Mouse (Mus musculus) thymus, adult 2 months (tissue): ENCODE measurements around the gene Usp20. TPM values are rescaled to one million over a fixed set of nuclear protein-coding genes. Genes with fewer than 3 reads are reported as not detected.

Experiments used
- DNase-seq: peaks from one replicate; pipeline ENCODE4 v3.0.0; 2021
- H3K27ac ChIP-seq: fragments of 200-500 bp; 2 replicates; pipeline ENCODE4 v1.5.1; 2012; ENCODE audit warnings: low read length, control low read depth; ENCODE audit not compliant: control insufficient read depth, insufficient read depth
- H3K27me3 ChIP-seq: fragments of 200-500 bp; 2 replicates; pipeline ENCODE4 v1.6.1; 2012; ENCODE audit warnings: mild to moderate bottlenecking, low read length, moderate library complexity, mixed read lengths; ENCODE audit not compliant: control insufficient read depth, insufficient read depth
- H3K36me3 ChIP-seq: fragments of 200-500 bp; 2 replicates; pipeline ENCODE4 v1.6.1; 2012; ENCODE audit warnings: mild to moderate bottlenecking, low read length, moderate library complexity; ENCODE audit not compliant: control insufficient read depth, insufficient read depth
- H3K4me1 ChIP-seq: fragments of 200-500 bp; replicated peaks from 2 replicates; pipeline ENCODE4 v1.6.1; 2012; ENCODE audit warnings: low read length; ENCODE audit not compliant: control insufficient read depth, insufficient read depth
- H3K4me3 ChIP-seq: fragments of 200-500 bp; 2 replicates; pipeline ENCODE4 v1.5.1; 2012; ENCODE audit warnings: mild to moderate bottlenecking, low read length, control low read depth, moderate library complexity; ENCODE audit not compliant: control insufficient read depth, insufficient read depth
- CTCF ChIP-seq: fragments of 200-500 bp; IDR thresholded peaks from 2 replicates; pipeline ENCODE4 v1.5.1; 2012; ENCODE audit warnings: mild to moderate bottlenecking, control low read depth, low read length, moderate library complexity, borderline replicate concordance; ENCODE audit not compliant: control insufficient read depth, poor library complexity, insufficient read depth; ENCODE audit errors: extremely low read depth
- POLR2A ChIP-seq: fragments of 200-500 bp; IDR thresholded peaks from 2 replicates; pipeline ENCODE4 v1.6.1; 2012; ENCODE audit warnings: mild to moderate bottlenecking, low read length, control low read depth, moderate library complexity; ENCODE audit not compliant: control insufficient read depth, poor library complexity, insufficient read depth; ENCODE audit errors: extremely low read depth
- WGBS: fragments of 180-500 bp; shearing (Covaris S2); methylation state at CpG from one replicate; pipeline ENCODE4 v1.1.7; 2018; 5-methylcytosine and 5-hydroxymethylcytosine counted together
- polyA plus RNA-seq: library from polyadenylated mRNA; depleted of rRNA; stranded (reverse); fragments of >200 nt; gene quantifications from 2 replicates; pipeline ENCODE4 v1.2.3, GENCODE M21; 2012; rRNA removed

The Usp20 gene
- polyA plus RNA-seq, result 21.0 and 24.9 TPM in 2 replicates

GRCm38 (mm10) chr2:30981790-30982513 is at the start of gene Usp20, which contains the start of gene BC005624:
Gene Usp20, plus strand, starts transcription at chr2:30982279.
Gene BC005624, minus strand, starts transcription at chr2:30982201.
- peak; percentile 100 for DNase-seq
- no peak within 1 kb of the TSS for H3K27ac ChIP-seq
- H3K27me3 ChIP-seq, result no peaks in the 10 kb centered on the region
- H3K4me3 ChIP-seq, result peak within 1 kb of the TSS; percentile 81
- no peaks in the 10 kb centered on the region for H3K36me3 ChIP-seq
- H3K4me1 ChIP-seq, result peaks cover 18% of the 10 kb centered on the region
- TF ChIP-seq CTCF, result peak; percentile 61
- TF ChIP-seq POLR2A, result peak; percentile 85
- WGBS, result under 1% methylated on average over 66 of the region's 66 CpGs

DNA sequence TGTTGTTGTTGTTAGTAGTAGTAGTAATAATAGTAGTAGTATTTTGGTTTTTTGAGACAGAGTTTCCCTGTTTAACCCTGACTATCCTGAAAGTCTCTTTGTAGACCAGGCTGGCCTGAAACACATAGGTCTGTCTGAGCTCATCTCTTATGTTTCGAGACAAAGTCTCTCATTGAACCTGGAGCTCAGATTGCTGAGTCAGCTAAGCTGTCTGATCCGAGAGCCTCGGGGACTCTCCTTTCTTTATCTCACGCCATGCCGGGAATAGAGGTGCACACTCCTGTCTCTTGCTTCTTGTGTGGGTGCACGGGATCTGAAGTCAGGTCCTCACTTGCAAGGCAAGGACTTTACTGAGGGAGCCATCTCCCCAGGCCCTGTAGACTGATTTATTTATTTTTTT is 49.0 kb upstream of the Usp20 start:
- TF ChIP-seq POLR2A (no peak), CTCF (no peak)
- H3K4me1 ChIP-seq, result peaks cover 4% of the 10 kb centered on the region
- no peak overlapping the region for H3K27ac ChIP-seq
- no peak overlapping the region for H3K4me3 ChIP-seq
- H3K36me3 ChIP-seq, result no peaks in the 10 kb centered on the region
- no peaks in the 10 kb centered on the region for H3K27me3 ChIP-seq
- no peak for DNase-seq
- WGBS, result 90% methylated on average over 6 of the region's 6 CpGs

GRCm38 (mm10) chr2:30933917-30934450 is 48.1 kb upstream of the Usp20 start:
- DNase-seq, result peak; percentile 73
- Histone ChIP-seq H3K36me3 (no peaks in the 10 kb centered on the region), H3K4me1 (peaks cover 4% of the 10 kb centered on the region), H3K27me3 (no peaks in the 10 kb centered on the region), H3K4me3 (no peak overlapping the region), H3K27ac (no peak overlapping the region)
- no peak for TF ChIP-seq POLR2A
- TF ChIP-seq CTCF, result no peak
- WGBS, result 20% methylated on average over 7 of the region's 7 CpGs

DNA sequence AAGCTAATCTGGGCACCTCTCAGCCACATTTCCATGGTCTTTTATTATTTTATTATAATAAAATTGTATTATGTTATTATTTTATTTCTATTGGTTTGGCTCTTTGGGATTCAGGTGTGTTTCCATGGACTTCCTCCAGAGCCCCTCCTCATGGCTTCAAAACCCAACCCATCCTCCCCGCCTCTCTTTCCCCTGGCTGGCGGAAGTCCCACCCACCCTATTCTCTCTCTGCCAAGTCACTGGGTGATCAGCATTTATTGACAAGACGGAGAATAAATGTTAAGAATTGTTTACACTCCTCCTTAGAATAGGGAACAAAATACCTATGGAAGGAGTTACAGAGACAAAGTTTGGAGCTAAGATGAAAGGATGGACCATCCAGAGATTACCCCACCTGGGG is 45.3 kb upstream of the Usp20 start:
- Histone ChIP-seq H3K36me3 (no peaks in the 10 kb centered on the region), H3K27me3 (no peaks in the 10 kb centered on the region), H3K4me1 (no peaks in the 10 kb centered on the region), H3K27ac (no peak overlapping the region), H3K4me3 (no peak overlapping the region)
- no peak for DNase-seq
- no peak for TF ChIP-seq CTCF
- TF ChIP-seq POLR2A, result no peak
- WGBS, result 95% methylated on average over 3 of the region's 3 CpGs

- no peak overlapping the region for H3K27ac ChIP-seq
- DNase-seq, result no peak
- TF ChIP-seq CTCF (no peak), POLR2A (no peak)
- 80% methylated on average over 8 of the region's 8 CpGs for WGBS
- H3K36me3 ChIP-seq, result no peaks in the 10 kb centered on the region
- H3K27me3 ChIP-seq, result no peaks in the 10 kb centered on the region
- 0 out of 2 replicates have a peak, but pooled peaks cover 2% of the 10 kb centered on the region for H3K4me1 ChIP-seq
- H3K4me3 ChIP-seq, result no peak overlapping the region
These were observed 44.3 kb upstream of the Usp20 start for GRCm38 (mm10) chr2:30937731-30938130.

DNA sequence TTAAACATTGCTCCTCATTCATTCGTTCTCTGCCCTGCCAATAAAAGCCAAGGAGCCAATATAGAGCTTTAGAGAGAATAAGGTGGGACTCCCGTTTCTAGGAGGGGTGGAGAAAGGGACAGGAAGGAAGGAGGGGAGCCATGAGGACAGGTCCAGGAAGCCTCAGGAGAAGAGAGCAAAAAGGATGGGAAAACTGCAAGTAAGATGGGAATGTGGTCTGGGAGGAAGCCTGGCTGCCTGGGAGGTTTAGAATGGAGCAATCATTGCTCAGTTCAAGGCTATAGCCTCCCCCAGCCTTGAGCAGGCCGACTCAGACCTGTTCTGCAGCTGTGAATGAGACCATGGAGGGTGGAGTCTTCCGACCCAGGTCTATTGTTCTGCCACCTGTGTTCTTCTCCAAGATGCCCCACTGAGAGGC is 43.5 kb upstream of the Usp20 start:
- 77% methylated on average over 4 of the region's 4 CpGs for WGBS
- Histone ChIP-seq H3K4me1 (0 out of 2 replicates have a peak, but pooled peaks cover 2% of the 10 kb centered on the region), H3K4me3 (no peak overlapping the region)

More for the DNA sequence above, 43.5 kb upstream of the Usp20 start:
- no peaks in the 10 kb centered on the region for H3K36me3 ChIP-seq
- no peak for DNase-seq
- TF ChIP-seq CTCF (no peak), POLR2A (no peak)
- no peak overlapping the region for H3K27ac ChIP-seq
- no peaks in the 10 kb centered on the region for H3K27me3 ChIP-seq
